Mouse (Mus musculus) liver, embryonic 16.5 days (tissue): ENCODE data around the gene Mmp12. TPM values are rescaled to one million over a fixed set of nuclear protein-coding genes. Genes with fewer than 3 reads are reported as not detected.
"Not testable (repeated sequence)": the region's sequence is repeated elsewhere in the genome, so short reads cannot be mapped to it uniquely, and the experiment has no call there.

Experiments
- ATAC-seq: fragments of 200-750 bp; cut with Nextera tagmentation; 2 replicates; pipeline ENCODE4 v1.8.0; 2017; ENCODE audit warnings: low read depth, mild to moderate bottlenecking, moderate number of reproducible peaks, moderate library complexity
- H3K27ac ChIP-seq: fragments of 300-500 bp; sonication (generic); 2 replicates; pipeline ENCODE4 v1.5.1; 2014; ENCODE audit warnings: mild to moderate bottlenecking, low read length
- H3K27me3 ChIP-seq: fragments of 300-500 bp; sonication (generic); 2 replicates; pipeline ENCODE4 v1.6.1; 2014; ENCODE audit warnings: low read depth, low read length, mixed read lengths; ENCODE audit not compliant: control insufficient read depth, insufficient read depth
- H3K36me3 ChIP-seq: fragments of 300-500 bp; sonication (generic); 2 replicates; pipeline ENCODE4 v1.6.1; 2014; ENCODE audit warnings: mild to moderate bottlenecking; ENCODE audit not compliant: control insufficient read depth, insufficient read depth
- H3K4me1 ChIP-seq: fragments of 300-500 bp; sonication (generic); 2 replicates; pipeline ENCODE4 v1.6.1; 2014; ENCODE audit warnings: low read depth, low read length, mixed read lengths; ENCODE audit not compliant: control insufficient read depth
- H3K4me2 ChIP-seq: fragments of 300-500 bp; sonication (generic); 2 replicates; pipeline ENCODE4 v1.6.1; 2014; ENCODE audit warnings: low read depth, low read length, mixed read lengths
- H3K4me3 ChIP-seq: fragments of 300-500 bp; sonication (generic); 2 replicates; pipeline ENCODE4 v1.5.1; 2014; ENCODE audit warnings: low read depth, mild to moderate bottlenecking, low read length
- H3K9ac ChIP-seq: fragments of 300-500 bp; sonication (generic); 2 replicates; pipeline ENCODE4 v1.6.1; 2014; ENCODE audit warnings: low read depth, low read length
- H3K9me3 ChIP-seq: fragments of 300-500 bp; sonication (generic); replicated peaks from 2 replicates; pipeline ENCODE4 v1.6.1; 2016; ENCODE audit warnings: low read length; ENCODE audit not compliant: control insufficient read depth
- WGBS: fragments of 180-500 bp; shearing (Covaris S2); extraction: QIAGEN DNeasy Blood & Tissue Kit; methylation state at CpG from one replicate; pipeline ENCODE4 v1.1.7; 2014; ENCODE audit not compliant: insufficient replicate concordance; 5-methylcytosine and 5-hydroxymethylcytosine counted together
- polyA plus RNA-seq: library from polyadenylated mRNA; unstranded; fragments of >200 nt; fragmentation: Nextera tagmentation; extraction: Ambion mirVana; gene quantifications from 2 replicates; pipeline ENCODE4 v1.2.1, GENCODE M21; 2015

Gene Mmp12
- not detected in 2 replicates for polyA plus RNA-seq

GRCm38 (mm10) chr9:7344107-7344506, at the start of gene Mmp12:
Mmp12 (plus strand) TSS chr9:7344381.
- Histone ChIP-seq H3K4me1 (no peaks in the 10 kb centered on the region), H3K9ac (no peak within 1 kb of the TSS), H3K4me2 (no peak within 1 kb of the TSS), H3K27me3 (no peaks in the 10 kb centered on the region), H3K9me3 (no peaks in the 10 kb centered on the region), H3K4me3 (no peak within 1 kb of the TSS), H3K36me3 (no peaks in the 10 kb centered on the region), H3K27ac (no peak within 1 kb of the TSS)
- ATAC-seq: no peak

GRCm38 (mm10) chr9:7331847-7332246, 12.3 kb upstream of the Mmp12 start:
- Histone ChIP-seq H3K4me2 (no peak overlapping the region), H3K27me3 (no peaks in the 10 kb centered on the region), H3K27ac (no peak overlapping the region), H3K9me3 (no peaks in the 10 kb centered on the region), H3K4me1 (no peaks in the 10 kb centered on the region), H3K4me3 (no peak overlapping the region), H3K36me3 (no peaks in the 10 kb centered on the region), H3K9ac (no peak overlapping the region)
- no peak for ATAC-seq

- Histone ChIP-seq H3K4me1 (no peaks in the 10 kb centered on the region), H3K4me2 (no peak overlapping the region), H3K27me3 (no peaks in the 10 kb centered on the region), H3K9me3 (no peaks in the 10 kb centered on the region), H3K36me3 (no peaks in the 10 kb centered on the region), H3K9ac (no peak overlapping the region), H3K4me3 (no peak overlapping the region), H3K27ac (no peak overlapping the region)
- ATAC-seq: no peak
- 66% methylated on average over 5 of the region's 6 CpGs for WGBS
These were observed 8.2 kb upstream of the Mmp12 start for GRCm38 (mm10) chr9:7335766-7336680.

- H3K27ac ChIP-seq: no peak overlapping the region
- ATAC-seq: 0 out of 2 replicates have a peak, but pooled peaks have one; percentile 16
These were observed 7.3 kb upstream of the Mmp12 start for GRCm38 (mm10) chr9:7336740-7337483.

GRCm38 (mm10) chr9:7345513-7345912, 1.3 kb downstream of the Mmp12 start:
- Histone ChIP-seq H3K27me3 (no peaks in the 10 kb centered on the region), H3K9me3 (no peaks in the 10 kb centered on the region), H3K4me2 (no peak overlapping the region), H3K4me1 (no peaks in the 10 kb centered on the region), H3K4me3 (no peak overlapping the region), H3K36me3 (no peaks in the 10 kb centered on the region), H3K9ac (no peak overlapping the region), H3K27ac (no peak overlapping the region)
- WGBS: 61% methylated on average over 2 of the region's 2 CpGs
- ATAC-seq: no peak

More at GRCm38 (mm10) chr9:7336740-7337483, 7.3 kb upstream of the Mmp12 start:
- H3K36me3 ChIP-seq: no peaks in the 10 kb centered on the region
- H3K4me2 ChIP-seq: no peak overlapping the region
- no peaks in the 10 kb centered on the region for H3K4me1 ChIP-seq
- no peak overlapping the region for H3K4me3 ChIP-seq
- H3K9ac ChIP-seq: no peak overlapping the region
- H3K9me3 ChIP-seq: no peaks in the 10 kb centered on the region
- H3K27me3 ChIP-seq: no peaks in the 10 kb centered on the region

GRCm38 (mm10) chr9:7354535-7354934, 10.4 kb downstream of the Mmp12 start:
- no peak for ATAC-seq

GRCm38 (mm10) chr9:7387947-7388346, 43.8 kb downstream of the Mmp12 start, which contains the start of gene Mmp1b:
Mmp1b (minus strand) TSS chr9:7388047.
- no peak for ATAC-seq
- Histone ChIP-seq H3K27ac (no peak within 1 kb of the TSS), H3K36me3 (no peaks in the 10 kb centered on the region), H3K9me3 (no peaks in the 10 kb centered on the region), H3K4me1 (no peaks in the 10 kb centered on the region), H3K4me3 (no peak within 1 kb of the TSS), H3K4me2 (no peak within 1 kb of the TSS), H3K27me3 (no peaks in the 10 kb centered on the region), H3K9ac (no peak within 1 kb of the TSS)

More at GRCm38 (mm10) chr9:7354535-7354934, 10.4 kb downstream of the Mmp12 start:
- no peak overlapping the region for H3K4me3 ChIP-seq
- H3K36me3 ChIP-seq: no peaks in the 10 kb centered on the region
- no peaks in the 10 kb centered on the region for H3K4me1 ChIP-seq
- H3K4me2 ChIP-seq: no peak overlapping the region
- 51% methylated on average over 3 of the region's 3 CpGs for WGBS
- H3K27ac ChIP-seq: no peak overlapping the region
- no peaks in the 10 kb centered on the region for H3K9me3 ChIP-seq
- no peaks in the 10 kb centered on the region for H3K27me3 ChIP-seq
- H3K9ac ChIP-seq: no peak overlapping the region

- not testable (repeated sequence) for H3K4me2 ChIP-seq, H3K36me3 ChIP-seq, H3K4me3 ChIP-seq, ATAC-seq, H3K27me3 ChIP-seq, H3K4me1 ChIP-seq, H3K9me3 ChIP-seq, H3K27ac ChIP-seq, H3K9ac ChIP-seq
- WGBS: 52% methylated on average over 8 of the region's 8 CpGs
These were observed 52.4 kb downstream of the Mmp12 start for GRCm38 (mm10) chr9:7396556-7396955.
